Mouse (Mus musculus) G1E (cell line): ENCODE results near the gene Rnf227. TPM values are rescaled to one million over a fixed set of nuclear protein-coding genes. Genes with fewer than 3 reads are reported as not detected.

Experiments
- ATAC-seq: 2 replicates; pipeline ENCODE4 v1.8.0; 2016; ENCODE audit warnings: mild to moderate bottlenecking; ENCODE audit not compliant: insufficient number of reproducible peaks, poor library complexity, low FRiP score, severe bottlenecking; ENCODE audit errors: extremely low read depth
- DNase-seq: peaks from one replicate; pipeline ENCODE4 v3.0.0; 2012; ENCODE audit warnings: low spot score
- H3K27me3 ChIP-seq: 2 replicates; pipeline ENCODE4 v1.6.1; 2012; ENCODE audit warnings: mild to moderate bottlenecking, low read length, inconsistent platforms; ENCODE audit not compliant: insufficient read depth
- H3K36me3 ChIP-seq: replicated peaks from 2 replicates; pipeline ENCODE3; 2012; ENCODE audit warnings: mild to moderate bottlenecking, inconsistent platforms
- H3K4me1 ChIP-seq: 2 replicates; pipeline ENCODE4 v1.6.1; 2012; ENCODE audit warnings: low read depth, low read length, inconsistent platforms, mixed read lengths; ENCODE audit not compliant: insufficient read depth
- H3K4me3 ChIP-seq: 2 replicates; pipeline ENCODE4 v1.5.1; 2012; ENCODE audit warnings: low read depth, mild to moderate bottlenecking, inconsistent platforms, low read length, moderate library complexity, mixed read lengths
- H3K9me3 ChIP-seq: replicated peaks from 2 replicates; pipeline ENCODE4 v1.6.1; 2012; ENCODE audit warnings: inconsistent platforms
- CTCF ChIP-seq: IDR thresholded peaks from 2 replicates; pipeline ENCODE4 v1.5.1; 2012; ENCODE audit warnings: low read depth, low read length, inconsistent platforms, mixed read lengths
- GATA1 ChIP-seq: IDR thresholded peaks from 2 replicates; pipeline ENCODE4 v1.6.1; 2012; ENCODE audit warnings: borderline replicate concordance, low read length, inconsistent platforms, mixed read lengths
- GATA2 ChIP-seq: IDR thresholded peaks from 2 replicates; pipeline ENCODE4 v1.6.1; 2012; ENCODE audit warnings: low read depth, low read length, inconsistent platforms, borderline replicate concordance
- POLR2AphosphoS5 ChIP-seq: IDR thresholded peaks from 2 replicates; pipeline ENCODE4 v1.6.1; 2012; ENCODE audit warnings: low read depth, low read length, inconsistent platforms; ENCODE audit not compliant: insufficient replicate concordance
- TAL1 ChIP-seq: conservative IDR thresholded peaks from 2 replicates; pipeline ENCODE4 v1.6.1; 2012; ENCODE audit warnings: low read depth, low read length, inconsistent platforms, mixed read lengths
- polyA plus RNA-seq: library from polyadenylated mRNA; stranded (reverse); fragments of >175 nt; gene quantifications from 2 replicates; pipeline ENCODE4 v1.2.3, GENCODE M21; 2012
- total RNA-seq, 2 experiments: library from RNA; stranded (forward) in 1 of 2; stranded (reverse) in 1 of 2; fragments of 200-1000 nt in 1 of 2; fragments of >200 nt in 1 of 2; fragmentation: Nextera tagmentation in 1 of 2; gene quantifications; 2 replicates each; pipeline ENCODE4 v1.2.3; 2014 to 2017

Rnf227 gene
- total and polyA plus RNA-seq, 3 experiments = 0.11 TPM; not detected in 2

DNA sequence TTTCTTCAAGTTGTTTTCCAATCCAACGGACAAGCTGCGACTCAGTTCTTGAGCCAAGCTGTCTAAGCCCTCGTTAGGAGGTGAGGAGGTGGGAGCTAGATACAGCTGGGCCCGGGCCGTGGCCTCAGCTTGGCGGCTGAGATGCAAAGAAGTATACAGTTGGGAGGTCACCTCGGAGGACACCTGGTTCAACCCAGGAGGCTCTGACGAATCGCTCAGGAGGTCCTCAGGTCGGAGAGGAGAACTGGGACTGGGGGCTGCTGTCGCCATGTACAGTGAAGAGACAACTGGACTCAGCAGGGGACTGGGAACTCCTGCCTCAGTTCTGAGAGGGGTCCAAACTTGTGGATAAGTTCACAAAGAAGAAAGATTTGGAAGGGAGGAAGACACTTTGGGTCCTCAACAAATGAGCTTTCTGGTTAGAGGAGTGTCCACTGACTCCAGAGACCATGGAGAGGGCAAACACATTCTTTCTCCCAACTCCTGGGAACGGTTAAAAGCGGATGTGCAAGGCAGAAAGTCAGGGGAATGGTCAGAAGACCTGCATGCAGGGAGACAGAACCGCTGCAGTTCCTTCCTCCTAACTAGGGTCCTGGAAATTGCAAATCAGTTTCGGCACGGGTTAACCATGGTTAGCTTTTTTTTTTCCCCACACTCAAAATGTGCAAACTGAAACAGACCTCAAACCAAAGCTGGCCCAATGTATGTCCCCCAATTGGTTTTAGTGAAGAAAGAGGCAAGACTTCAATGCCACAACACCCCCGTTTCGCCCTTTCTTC is 17.4 kb upstream of the Rnf227 start:
- Histone ChIP-seq H3K4me1 (peaks cover 59% of the 10 kb centered on the region), H3K36me3 (peaks cover 47% of the 10 kb centered on the region), H3K27me3 (peaks cover 16% of the 10 kb centered on the region), H3K4me3 (peak overlapping the region; percentile 70), H3K9me3 (no peaks in the 10 kb centered on the region)
- TF ChIP-seq GATA1 (no peak), POLR2AphosphoS5 (no peak), TAL1 (no peak), GATA2 (no peak), CTCF (no peak)
- DNase-seq (peak; percentile 26), ATAC-seq (no peak)

DNA sequence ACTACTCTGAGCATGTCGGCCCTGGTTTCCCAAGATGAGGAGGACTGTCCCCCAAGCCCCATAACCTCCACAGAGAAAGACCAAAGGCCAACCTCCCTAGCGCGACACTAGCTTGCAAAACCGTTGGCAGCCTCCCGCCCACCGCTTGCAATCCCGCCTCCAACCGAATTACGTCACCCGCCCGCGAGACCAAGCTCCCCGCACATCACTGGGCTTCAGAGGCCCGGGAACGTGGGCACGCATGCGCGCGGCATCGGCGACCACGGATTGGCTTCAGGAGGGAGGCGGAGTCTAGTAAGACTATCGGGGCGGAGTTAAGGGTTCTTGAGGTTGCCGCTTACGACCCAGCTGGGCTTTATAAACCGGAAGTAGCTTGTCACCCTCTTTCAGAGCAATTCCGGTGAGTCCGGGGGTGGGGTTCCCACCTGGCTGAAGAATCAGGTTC is 16.6 kb upstream of the Rnf227 start, which contains the start of the genes Cntrob and Trappc1:
Gene Cntrob, minus strand, starts transcription at position 109 of the 445 bp plus-strand sequence.
Gene Trappc1, plus strand, starts transcription at position 314 of the 445 bp plus-strand sequence.
- H3K4me1 ChIP-seq = peaks cover 59% of the 10 kb centered on the region
- DNase-seq = peak; percentile 96
- peak; percentile 91 for ATAC-seq
- peak within 1 kb of the TSS; percentile 70 for H3K4me3 ChIP-seq
- peaks cover 39% of the 10 kb centered on the region for H3K36me3 ChIP-seq
- peaks cover 23% of the 10 kb centered on the region for H3K27me3 ChIP-seq
- no peak for TF ChIP-seq GATA2
- TF ChIP-seq GATA1 = no peak
- no peak for TF ChIP-seq CTCF
- no peak for TF ChIP-seq POLR2AphosphoS5
- no peaks in the 10 kb centered on the region for H3K9me3 ChIP-seq

DNA sequence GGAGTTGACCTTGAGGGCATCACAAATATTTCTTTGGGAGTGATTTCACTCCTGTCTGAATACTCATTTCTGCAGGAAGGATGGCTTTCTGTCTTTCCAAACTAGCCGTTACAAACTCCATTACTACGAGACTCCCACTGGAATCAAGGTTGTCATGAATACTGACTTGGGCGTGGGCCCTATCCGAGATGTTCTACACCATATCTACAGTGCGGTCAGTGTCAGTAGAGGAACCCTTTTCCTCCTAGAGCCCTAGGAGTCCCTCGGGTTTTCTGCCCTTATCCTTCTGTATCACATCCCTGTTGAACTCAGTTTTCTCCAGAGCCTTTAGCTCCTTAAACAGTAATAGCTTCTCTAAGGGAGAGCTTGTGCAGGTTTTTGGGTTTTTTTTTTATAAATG is 15.5 kb upstream of the Rnf227 start:
- H3K36me3 ChIP-seq = peaks cover 29% of the 10 kb centered on the region
- peaks cover 34% of the 10 kb centered on the region for H3K27me3 ChIP-seq
- no peak for DNase-seq
- ATAC-seq = no peak
- no peaks in the 10 kb centered on the region for H3K9me3 ChIP-seq
- TF ChIP-seq GATA1 (no peak), GATA2 (no peak), CTCF (no peak), POLR2AphosphoS5 (no peak), TAL1 (no peak)
- H3K4me1 ChIP-seq = peaks cover 59% of the 10 kb centered on the region
- H3K4me3 ChIP-seq = peak overlapping the region; percentile 70; the same call in 1 of the 2 replicates

DNA sequence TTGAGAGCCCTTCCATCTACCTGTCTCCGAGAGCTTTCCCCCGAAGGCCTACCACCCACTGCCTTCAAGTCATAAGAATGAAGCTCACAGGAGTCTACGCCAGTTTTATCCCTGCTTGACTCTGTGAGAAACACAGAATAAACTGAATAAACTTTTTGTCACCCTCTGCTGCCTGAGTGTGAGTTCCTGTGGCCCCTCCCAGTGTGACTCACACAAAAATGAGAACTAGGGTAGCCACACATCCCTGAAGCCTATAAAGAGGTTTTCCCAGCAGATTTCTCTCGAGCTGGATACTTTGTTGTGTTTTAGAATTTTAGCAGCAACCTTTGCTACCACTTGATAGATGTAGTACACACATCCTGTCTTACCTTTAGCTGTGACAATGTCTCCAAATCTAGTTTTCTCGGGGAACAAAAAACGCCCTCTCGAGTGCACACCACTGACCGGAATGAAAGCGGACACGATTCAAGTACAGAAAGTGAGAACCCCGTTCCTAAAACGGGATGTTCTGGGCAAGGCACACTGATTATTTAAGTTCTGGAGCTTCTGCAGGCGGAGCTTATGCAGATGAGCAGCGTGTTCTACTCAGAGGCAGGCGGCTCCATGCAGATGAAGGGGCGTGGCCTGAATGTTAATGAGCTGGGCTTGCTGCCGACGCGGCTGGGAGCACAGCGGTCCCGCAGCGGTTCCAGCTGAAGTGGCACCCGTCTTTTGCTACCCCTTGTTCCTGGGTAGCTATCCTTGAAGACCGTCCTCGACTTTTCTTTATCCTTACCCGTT is 14.4 kb upstream of the Rnf227 start, which contains the start of gene Kcnab3:
Gene Kcnab3, plus strand, starts transcription at position 631 of the 780 bp plus-strand sequence.
- H3K4me1 ChIP-seq = peaks cover 57% of the 10 kb centered on the region
- TF ChIP-seq GATA1 = no peak
- no peak for TF ChIP-seq POLR2AphosphoS5
- TF ChIP-seq GATA2 = no peak
- TF ChIP-seq TAL1 = no peak
- no peak for TF ChIP-seq CTCF
- peak; percentile 62 for ATAC-seq

DNA sequence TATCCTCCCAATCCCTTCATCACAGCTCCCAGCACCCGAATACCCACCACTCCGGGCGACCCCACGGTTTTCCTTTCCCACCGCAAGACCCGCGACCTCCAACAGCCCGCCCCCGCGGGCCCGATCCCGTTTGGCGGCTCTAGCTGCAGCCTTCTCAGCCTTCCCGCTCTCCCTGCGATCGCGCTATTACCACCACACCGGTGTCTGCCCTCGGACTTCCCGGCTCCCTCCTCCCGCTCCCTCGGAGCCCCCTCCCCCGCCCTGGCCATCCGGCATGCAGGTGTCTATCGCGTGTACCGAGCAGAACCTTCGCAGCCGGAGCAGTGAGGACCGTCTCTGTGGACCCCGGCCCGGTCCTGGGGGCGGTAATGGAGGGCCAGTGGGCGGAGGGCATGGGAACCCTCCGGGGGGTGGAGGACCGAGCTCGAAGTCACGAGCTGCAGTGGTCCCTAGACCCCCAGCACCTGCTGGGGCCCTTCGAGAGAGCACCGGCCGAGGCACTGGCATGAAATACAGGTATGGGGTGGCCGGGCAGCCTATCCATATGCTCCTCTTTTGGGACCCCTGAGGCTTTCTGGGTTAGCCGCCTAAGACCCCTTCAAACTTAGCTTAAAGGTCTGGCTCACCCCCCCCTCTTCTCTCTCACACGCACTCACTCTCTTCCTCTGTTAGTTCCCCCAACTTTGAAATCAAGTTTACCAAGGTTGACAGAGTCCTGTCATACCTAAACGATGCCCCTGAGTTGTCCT is 13.7 kb upstream of the Rnf227 start:
- peaks cover 12% of the 10 kb centered on the region for H3K36me3 ChIP-seq
- ATAC-seq (no peak), DNase-seq (no peak)
- H3K4me1 ChIP-seq = peaks cover 51% of the 10 kb centered on the region
- no peaks in the 10 kb centered on the region for H3K9me3 ChIP-seq
- H3K4me3 ChIP-seq = peak overlapping the region; percentile 73
- H3K27me3 ChIP-seq = peaks cover 50% of the 10 kb centered on the region
- no peak for TF ChIP-seq TAL1
- no peak for TF ChIP-seq POLR2AphosphoS5
- TF ChIP-seq GATA2 = no peak
- no peak for TF ChIP-seq CTCF
- no peak for TF ChIP-seq GATA1

More for the DNA sequence above, 14.4 kb upstream of the Rnf227 start, which contains the start of gene Kcnab3:
- Histone ChIP-seq H3K27me3 (peaks cover 43% of the 10 kb centered on the region), H3K4me3 (peak within 1 kb of the TSS; percentile 73), H3K36me3 (peaks cover 18% of the 10 kb centered on the region), H3K9me3 (no peaks in the 10 kb centered on the region)
- DNase-seq = peak; percentile 82

DNA sequence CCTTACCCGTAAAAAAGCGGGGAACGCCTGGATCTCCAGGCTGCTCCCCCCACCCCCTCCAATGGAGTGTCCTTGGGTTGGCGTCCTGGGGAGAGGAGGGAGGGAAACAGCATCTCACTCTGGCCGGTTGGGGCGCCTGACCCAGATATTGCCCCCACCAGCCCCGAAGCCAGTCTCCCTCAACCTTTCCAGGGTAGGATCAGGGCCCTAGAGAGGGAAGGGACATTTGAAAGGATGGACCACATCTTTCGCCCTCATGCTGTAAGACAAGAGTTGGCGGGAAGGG is 13.2 kb upstream of the Rnf227 start:
- H3K9me3 ChIP-seq = no peaks in the 10 kb centered on the region
- peaks cover 55% of the 10 kb centered on the region for H3K27me3 ChIP-seq
- TF ChIP-seq GATA2 = no peak
- TF ChIP-seq POLR2AphosphoS5 = no peak
- no peak for TF ChIP-seq TAL1
- no peak for TF ChIP-seq GATA1
- TF ChIP-seq CTCF = no peak
- no peak for DNase-seq
- no peak for ATAC-seq
- peaks cover 7% of the 10 kb centered on the region for H3K36me3 ChIP-seq
- no peak overlapping the region for H3K4me3 ChIP-seq
- peaks cover 46% of the 10 kb centered on the region for H3K4me1 ChIP-seq
